Mouse (Mus musculus): ENCODE measurements around the gene Cltc. TPM values are rescaled to one million over a fixed set of nuclear protein-coding genes. Genes with fewer than 3 reads are reported as not detected.
"Not testable (repeated sequence)": the region's sequence is repeated elsewhere in the genome, so short reads cannot be mapped to it uniquely, and the experiment has no call there.

Gene Cltc
- polyA plus RNA-seq, 1 experiment: 389 TPM

DNA sequence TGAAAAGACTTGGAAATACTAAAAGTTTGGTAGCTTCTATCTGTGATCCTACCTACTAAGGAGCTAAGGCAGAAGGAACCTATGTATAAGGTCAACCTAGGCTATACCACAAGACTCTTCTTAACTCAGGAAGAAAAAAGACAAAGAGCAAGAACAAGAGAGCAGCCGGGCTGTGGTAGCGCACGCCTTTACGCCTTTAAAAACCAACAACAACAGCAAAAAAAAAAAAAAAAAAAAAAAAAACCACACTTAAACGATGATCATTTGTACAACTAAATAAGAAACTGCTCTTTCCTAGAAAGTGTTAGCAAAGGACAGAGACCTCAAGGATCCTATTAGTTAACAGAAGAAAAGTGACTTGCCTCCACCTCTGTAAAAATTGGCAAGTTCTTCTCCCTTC lies 15.9 kb downstream of the Cltc start:
- H3K27ac ChIP-seq (ENCODE audit: insufficient read depth, low read depth, low read length): no peak overlapping the region
- H3K4me3 ChIP-seq (ENCODE audit: insufficient read depth, low read length): no peak overlapping the region
- peaks cover 61% of the 10 kb centered on the region for H3K4me1 ChIP-seq (ENCODE audit: control insufficient read depth, insufficient read depth, low read length)
- TF ChIP-seq POLR2A (IDR thresholded peaks at IDR 0.05; ENCODE audit: borderline replicate concordance, low read depth, low read length) (no peak), CTCF (IDR thresholded peaks at IDR 0.05; ENCODE audit: low read depth, low read length) (no peak)

DNA sequence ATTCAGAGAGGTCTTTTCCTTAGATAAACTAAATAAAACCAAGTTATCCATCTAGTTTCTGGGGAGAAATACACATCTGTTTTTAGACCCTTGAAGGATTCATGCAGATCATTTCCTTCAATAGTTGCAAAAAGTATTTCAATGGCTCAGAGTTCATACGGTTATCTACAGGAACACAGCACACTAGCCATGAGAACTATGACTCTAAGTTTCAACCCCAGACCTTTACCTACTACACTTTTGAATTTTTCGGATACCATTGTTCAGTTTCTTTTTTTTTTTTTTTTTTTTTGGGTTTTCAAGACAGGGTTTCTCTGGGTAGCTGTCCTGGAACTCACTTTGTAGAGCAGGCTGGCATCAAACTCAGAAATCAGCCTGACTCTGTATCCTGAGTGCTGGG lies 17.9 kb downstream of the Cltc start:
- H3K4me3 ChIP-seq (ENCODE audit: insufficient read depth, low read length): no peak overlapping the region
- peak overlapping the region; percentile 14; the same call in 1 of the 2 replicates for H3K27ac ChIP-seq (ENCODE audit: insufficient read depth, low read depth, low read length)
- TF ChIP-seq POLR2A (IDR thresholded peaks at IDR 0.05; ENCODE audit: borderline replicate concordance, low read depth, low read length): no peak
- no peak for TF ChIP-seq CTCF (IDR thresholded peaks at IDR 0.05; ENCODE audit: low read depth, low read length)
- H3K4me1 ChIP-seq (ENCODE audit: control insufficient read depth, insufficient read depth, low read length): peaks cover 59% of the 10 kb centered on the region

DNA sequence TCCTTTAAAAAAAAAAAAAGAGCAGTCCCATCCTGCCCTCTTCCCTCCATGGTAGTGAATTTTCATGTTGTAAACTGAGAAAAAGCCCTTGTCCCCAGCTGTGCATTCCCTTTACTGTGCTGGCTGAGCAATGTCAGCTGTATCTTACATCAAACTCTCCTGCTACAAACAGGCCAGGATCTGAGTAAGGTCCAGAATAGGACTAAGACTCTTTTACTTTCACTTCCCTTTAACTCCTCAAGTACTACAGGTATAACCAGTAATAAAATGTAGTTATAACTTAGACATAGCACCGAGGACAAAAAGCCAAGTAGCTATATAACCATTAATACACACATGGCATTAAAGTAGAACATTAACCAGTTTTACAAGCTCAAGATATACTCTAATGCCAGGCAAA lies 18.4 kb downstream of the Cltc start:
- TF ChIP-seq CTCF (IDR thresholded peaks at IDR 0.05; ENCODE audit: low read depth, low read length): no peak
- TF ChIP-seq POLR2A (IDR thresholded peaks at IDR 0.05; ENCODE audit: borderline replicate concordance, low read depth, low read length): no peak
- Histone ChIP-seq H3K27ac (ENCODE audit: insufficient read depth, low read depth, low read length) (peak overlapping the region; percentile 22), H3K4me3 (ENCODE audit: insufficient read depth, low read length) (no peak overlapping the region), H3K4me1 (ENCODE audit: control insufficient read depth, insufficient read depth, low read length) (peaks cover 58% of the 10 kb centered on the region)

DNA sequence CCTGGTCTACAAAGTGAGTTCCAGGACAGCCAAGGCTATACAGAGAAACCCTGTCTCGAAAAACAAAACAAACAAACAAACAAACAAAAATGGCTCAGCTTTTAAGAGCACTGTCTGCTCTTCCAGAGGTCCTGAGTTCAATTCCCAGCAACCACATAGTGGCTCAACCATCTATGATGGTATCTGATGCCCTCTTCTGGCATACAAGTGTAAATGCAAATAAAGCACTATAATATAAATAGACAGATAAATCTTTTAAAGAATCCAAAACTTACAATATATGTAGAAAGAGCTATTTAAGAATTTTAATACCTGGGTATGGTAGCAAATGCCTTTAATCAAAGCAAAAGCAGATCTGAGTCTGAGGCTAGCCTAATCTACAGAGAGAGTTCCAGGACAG lies 19.1 kb downstream of the Cltc start:
- Histone ChIP-seq H3K4me1 (ENCODE audit: control insufficient read depth, insufficient read depth, low read length) (peaks cover 58% of the 10 kb centered on the region), H3K27ac (ENCODE audit: insufficient read depth, low read depth, low read length) (peak overlapping the region; percentile 22)

DNA sequence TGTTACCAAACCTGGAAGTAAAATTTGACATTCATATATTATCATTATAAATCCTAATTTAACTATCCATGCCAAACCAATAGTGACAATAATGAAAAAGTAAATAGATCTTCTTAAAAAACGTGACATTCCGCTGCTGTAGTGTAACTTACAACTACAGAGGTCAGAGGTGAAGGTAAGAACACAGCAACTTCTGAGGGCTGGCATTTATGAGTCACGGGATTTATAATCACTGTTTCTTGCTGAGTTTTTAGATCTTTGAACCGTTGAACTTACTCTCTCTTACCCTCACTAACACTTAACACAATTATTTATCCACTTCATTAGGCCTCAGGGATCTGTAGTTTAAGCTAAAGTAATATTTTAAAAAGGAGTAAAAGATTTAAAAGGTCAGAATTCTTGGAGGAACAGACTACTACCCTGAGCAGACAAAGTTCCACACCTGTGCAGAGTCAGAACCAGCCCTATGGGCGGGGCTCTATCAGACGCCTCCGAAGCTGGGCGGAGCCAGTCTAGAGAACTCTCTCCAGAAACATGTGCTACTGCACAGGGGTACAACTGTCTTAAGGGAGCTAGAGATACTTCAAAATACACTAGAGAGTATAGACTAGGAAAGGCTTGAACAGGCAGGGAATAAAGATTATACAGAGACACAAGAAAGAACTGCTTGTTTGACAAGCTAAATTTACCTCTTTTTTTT lies 19.9 kb downstream of the Cltc start:
- no peak overlapping the region for H3K4me3 ChIP-seq (ENCODE audit: insufficient read depth, low read length)
- TF ChIP-seq POLR2A (IDR thresholded peaks at IDR 0.05; ENCODE audit: borderline replicate concordance, low read depth, low read length) (no peak), CTCF (IDR thresholded peaks at IDR 0.05; ENCODE audit: low read depth, low read length) (no peak)
- H3K4me1 ChIP-seq (ENCODE audit: control insufficient read depth, insufficient read depth, low read length): peaks cover 57% of the 10 kb centered on the region
- H3K27ac ChIP-seq (ENCODE audit: insufficient read depth, low read depth, low read length): no peak overlapping the region

More for the DNA sequence above, 19.1 kb downstream of the Cltc start:
- H3K4me3 ChIP-seq (ENCODE audit: insufficient read depth, low read length): not testable (repeated sequence)

DNA sequence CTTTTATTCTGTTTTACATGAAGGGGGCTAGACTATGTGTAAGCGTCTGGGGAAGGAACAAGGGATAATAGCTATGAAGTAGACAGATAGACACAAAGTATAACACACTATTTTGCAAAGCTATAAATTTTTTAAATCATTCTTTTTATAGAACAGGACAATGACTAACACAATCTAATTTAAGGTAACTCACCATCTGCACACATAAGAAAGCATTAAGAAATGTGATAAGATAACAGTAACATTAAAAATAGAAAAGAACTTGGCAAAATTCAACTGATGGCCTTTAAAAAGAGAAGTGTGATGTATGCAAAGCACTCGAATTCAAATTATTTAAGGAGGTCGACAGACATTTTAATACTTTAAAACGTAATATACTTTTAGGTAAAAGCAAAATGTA lies 22.4 kb downstream of the Cltc start:
- no peak overlapping the region for H3K4me3 ChIP-seq (ENCODE audit: insufficient read depth, low read length)
- TF ChIP-seq CTCF (IDR thresholded peaks at IDR 0.05; ENCODE audit: low read depth, low read length) (no peak), POLR2A (IDR thresholded peaks at IDR 0.05; ENCODE audit: borderline replicate concordance, low read depth, low read length) (no peak)
- H3K4me1 ChIP-seq (ENCODE audit: control insufficient read depth, insufficient read depth, low read length): peaks cover 50% of the 10 kb centered on the region
- no peak overlapping the region for H3K27ac ChIP-seq (ENCODE audit: insufficient read depth, low read depth, low read length)

DNA sequence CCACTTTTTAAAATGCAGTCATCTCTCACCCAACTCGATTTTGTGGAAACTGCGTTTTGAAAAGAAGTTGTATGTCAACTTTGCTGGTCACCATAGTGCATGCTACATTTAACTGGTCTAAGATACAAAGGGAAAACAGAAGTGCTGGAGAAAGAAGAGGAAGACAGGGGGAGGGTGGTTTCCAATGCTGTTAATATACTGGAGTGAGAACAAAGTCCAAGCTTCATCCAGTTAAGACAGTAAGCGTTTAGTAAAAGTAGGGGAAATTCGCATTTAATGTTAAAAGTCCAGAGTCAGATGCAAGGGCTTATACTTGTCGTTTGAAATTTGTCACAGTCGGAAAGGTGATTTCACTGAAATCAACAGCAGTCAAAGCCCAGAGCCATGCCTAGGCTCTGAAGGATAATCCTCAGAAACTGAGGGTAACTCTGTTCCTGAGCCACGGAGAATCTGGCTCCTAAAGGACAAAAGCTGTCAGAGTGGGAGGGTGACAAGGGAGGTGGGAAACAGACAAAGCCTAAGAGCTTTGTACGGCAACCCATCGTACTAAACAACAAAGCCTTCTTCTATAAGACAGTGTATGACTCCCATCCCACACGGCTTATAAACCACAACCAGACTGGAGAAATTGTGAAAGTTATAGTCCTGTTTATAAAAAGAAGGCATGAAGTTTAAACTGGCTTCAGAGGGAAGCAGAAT lies 23.0 kb downstream of the Cltc start:
- Histone ChIP-seq H3K27ac (ENCODE audit: insufficient read depth, low read depth, low read length) (peak overlapping the region; percentile 68), H3K4me3 (ENCODE audit: insufficient read depth, low read length) (no peak overlapping the region), H3K4me1 (ENCODE audit: control insufficient read depth, insufficient read depth, low read length) (peaks cover 47% of the 10 kb centered on the region)
- TF ChIP-seq CTCF (IDR thresholded peaks at IDR 0.05; ENCODE audit: low read depth, low read length) (no peak), POLR2A (IDR thresholded peaks at IDR 0.05; ENCODE audit: borderline replicate concordance, low read depth, low read length) (no peak)

DNA sequence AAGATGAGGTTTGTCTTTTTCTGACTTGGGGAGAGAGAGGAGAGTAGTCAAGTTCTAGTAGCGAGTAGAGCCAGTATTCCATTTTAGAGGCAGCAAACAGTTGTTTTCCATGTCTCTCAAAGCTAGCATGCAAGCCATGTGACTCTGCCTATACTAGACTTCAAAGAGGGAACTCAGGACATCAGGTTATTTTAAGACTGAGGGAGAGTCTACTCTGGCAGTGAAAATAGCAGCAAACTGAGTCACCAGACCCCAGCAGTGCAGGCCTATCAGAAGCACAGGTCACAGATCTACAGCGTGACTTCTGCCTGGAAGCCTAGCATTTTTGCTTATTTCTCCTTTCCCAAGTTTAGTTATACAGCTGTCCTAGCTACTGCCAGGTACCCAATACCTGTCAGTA lies 25.9 kb downstream of the Cltc start:
- peak overlapping the region; percentile 89 for H3K27ac ChIP-seq (ENCODE audit: insufficient read depth, low read depth, low read length)
- TF ChIP-seq CTCF (IDR thresholded peaks at IDR 0.05; ENCODE audit: low read depth, low read length) (no peak), POLR2A (IDR thresholded peaks at IDR 0.05; ENCODE audit: borderline replicate concordance, low read depth, low read length) (no peak)
- peaks cover 33% of the 10 kb centered on the region for H3K4me1 ChIP-seq (ENCODE audit: control insufficient read depth, insufficient read depth, low read length)
- H3K4me3 ChIP-seq (ENCODE audit: insufficient read depth, low read length): no peak overlapping the region

DNA sequence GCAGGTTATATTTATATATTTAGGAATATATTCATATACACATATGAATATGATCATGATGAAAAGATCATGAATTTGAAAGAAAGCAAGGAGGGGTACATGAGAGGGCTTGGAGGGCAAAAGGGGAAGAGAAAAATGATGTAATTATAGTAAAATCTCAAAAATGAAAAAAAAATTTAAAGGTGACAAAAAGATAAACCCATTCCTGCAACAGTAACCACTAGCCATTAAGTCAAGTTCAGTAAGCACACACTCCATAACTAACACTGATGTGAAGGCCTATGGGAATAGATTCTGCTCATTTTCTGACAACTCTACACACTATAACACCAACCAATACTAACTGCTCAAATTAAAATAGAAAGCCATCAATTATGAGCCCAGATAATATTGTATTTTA lies 31.8 kb downstream of the Cltc start:
- TF ChIP-seq POLR2A (IDR thresholded peaks at IDR 0.05; ENCODE audit: borderline replicate concordance, low read depth, low read length): no peak
- no peak for TF ChIP-seq CTCF (IDR thresholded peaks at IDR 0.05; ENCODE audit: low read depth, low read length)
- Histone ChIP-seq H3K27ac (ENCODE audit: insufficient read depth, low read depth, low read length) (no peak overlapping the region), H3K4me3 (ENCODE audit: insufficient read depth, low read length) (no peak overlapping the region)

DNA sequence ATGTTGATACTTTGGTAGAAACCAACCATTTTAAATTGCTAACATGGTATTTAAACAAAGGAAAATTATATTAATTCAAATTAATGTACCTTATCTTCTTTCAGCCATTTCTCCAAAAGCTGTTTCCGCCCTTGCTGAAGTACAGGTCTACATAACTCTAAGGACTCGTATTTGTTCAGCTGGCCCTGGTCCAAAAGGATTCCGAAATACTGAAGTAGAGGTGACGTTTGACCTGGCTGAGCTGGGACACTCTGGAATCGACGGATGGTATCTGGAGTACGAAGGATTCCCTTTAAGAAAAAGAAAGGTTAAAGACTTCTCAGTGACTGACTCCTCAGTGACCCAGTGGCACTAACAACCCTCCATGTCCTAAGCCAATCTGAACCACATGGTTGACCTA lies 32.4 kb downstream of the Cltc start:
- TF ChIP-seq POLR2A (IDR thresholded peaks at IDR 0.05; ENCODE audit: borderline replicate concordance, low read depth, low read length) (no peak), CTCF (IDR thresholded peaks at IDR 0.05; ENCODE audit: low read depth, low read length) (no peak)
- no peak overlapping the region for H3K4me3 ChIP-seq (ENCODE audit: insufficient read depth, low read length)
- H3K4me1 ChIP-seq (ENCODE audit: control insufficient read depth, insufficient read depth, low read length): peaks cover 26% of the 10 kb centered on the region
- H3K27ac ChIP-seq (ENCODE audit: insufficient read depth, low read depth, low read length): peak overlapping the region; percentile 12; the same call in 1 of the 2 replicates

More for the DNA sequence above, 31.8 kb downstream of the Cltc start:
- H3K4me1 ChIP-seq (ENCODE audit: control insufficient read depth, insufficient read depth, low read length): peaks cover 25% of the 10 kb centered on the region

All from bone marrow macrophage, adult 2 months (primary cell).